Mouse (Mus musculus): Measurements from ENCODE around the gene Hoxb3. TPM values are rescaled to one million over a fixed set of nuclear protein-coding genes. Genes with fewer than 3 reads are reported as not detected.

Hoxb3 gene
- total and polyA plus RNA-seq, 3 experiments, result not detected

- Histone ChIP-seq H3K27me3 (ENCODE audit: control insufficient read depth in 1 of 2, insufficient read depth in 2 of 2, low read length in 2 of 2) (peaks cover 4 to 10% of the 10 kb centered on the region in 2 experiments), H3K27ac (ENCODE audit: control insufficient read depth, low read depth, low read length) (no peak overlapping the region), H3K4me3 (ENCODE audit: control insufficient read depth in 1 of 2, insufficient read depth in 1 of 2, low read depth in 2 of 2, low read length in 2 of 2) (no peak overlapping the region), H3K4me1 (ENCODE audit: control insufficient read depth in 1 of 2, insufficient read depth in 2 of 2, low read length in 2 of 2) (no peaks in the 10 kb centered on the region), H3K9ac (ENCODE audit: control insufficient read depth, low read depth, low read length, poor library complexity, severe bottlenecking) (no peak overlapping the region), H3K9me3 (replicated peaks; ENCODE audit: insufficient read depth, low read length) (no peaks in the 10 kb centered on the region), H3K36me3 (ENCODE audit: control insufficient read depth in 1 of 2, insufficient read depth in 2 of 2, low read length in 2 of 2) (no peaks in the 10 kb centered on the region), H3K79me2 (ENCODE audit: control insufficient read depth, insufficient read depth, low read length, poor library complexity) (no peaks in the 10 kb centered on the region)
- TF ChIP-seq UBTF (IDR thresholded peaks at IDR 0.05; ENCODE audit: borderline replicate concordance, insufficient read depth, low read depth, low read length) (no peak), MAFK (IDR thresholded peaks at IDR 0.05; ENCODE audit: borderline replicate concordance, low read depth, low read length) (no peak), POLR2AphosphoS2 (IDR thresholded peaks at IDR 0.05; ENCODE audit: low read length) (no peak), TCF12 (IDR thresholded peaks at IDR 0.05; ENCODE audit: low read depth, low read length) (no peak), RCOR1 (IDR thresholded peaks at IDR 0.05; ENCODE audit: low read depth, low read length) (no peak), POLR2AphosphoS5 (IDR thresholded peaks at IDR 0.05; ENCODE audit: borderline replicate concordance, low read depth, low read length) (no peak), ZKSCAN1 (IDR thresholded peaks at IDR 0.05; ENCODE audit: low read depth, low read length) (no peak), MAX (IDR thresholded peaks at IDR 0.05; ENCODE audit: low read length) (no peak), ZC3H11A (IDR thresholded peaks at IDR 0.05; ENCODE audit: low read depth, low read length) (no peak)
- DNase-seq (ENCODE audit: low read depth, low spot score), result no peak
Measured at GRCm38 (mm10) chr11:96383381-96383780, 60.3 kb downstream of the Hoxb3 start.

GRCm38 (mm10) chr11:96387635-96388034 is 64.5 kb downstream of the Hoxb3 start:
- Histone ChIP-seq H3K36me3 (ENCODE audit: control insufficient read depth in 1 of 2, insufficient read depth in 2 of 2, low read length in 2 of 2) (no peaks in the 10 kb centered on the region), H3K4me3 (ENCODE audit: control insufficient read depth in 1 of 2, insufficient read depth in 1 of 2, low read depth in 2 of 2, low read length in 2 of 2) (no peak overlapping the region), H3K9me3 (replicated peaks; ENCODE audit: insufficient read depth, low read length) (no peaks in the 10 kb centered on the region), H3K79me2 (ENCODE audit: control insufficient read depth, insufficient read depth, low read length, poor library complexity) (no peaks in the 10 kb centered on the region), H3K27ac (ENCODE audit: control insufficient read depth, low read depth, low read length) (no peak overlapping the region), H3K4me1 (ENCODE audit: control insufficient read depth in 1 of 2, insufficient read depth in 2 of 2, low read length in 2 of 2) (no peaks in the 10 kb centered on the region), H3K27me3 (ENCODE audit: control insufficient read depth in 1 of 2, insufficient read depth in 2 of 2, low read length in 2 of 2) (peaks cover 2 to 15% of the 10 kb centered on the region in 2 experiments), H3K9ac (ENCODE audit: control insufficient read depth, low read depth, low read length, poor library complexity, severe bottlenecking) (no peak overlapping the region)
- TF ChIP-seq MEF2A (IDR thresholded peaks at IDR 0.05; ENCODE audit: extremely low read depth, insufficient replicate concordance, low read depth, low read length, poor library complexity, severe bottlenecking), result no peak
- TF ChIP-seq ZKSCAN1 (IDR thresholded peaks at IDR 0.05; ENCODE audit: low read depth, low read length), result no peak
- no peak for TF ChIP-seq SMC3 (IDR thresholded peaks at IDR 0.05; ENCODE audit: low read depth, low read length)
- TF ChIP-seq SIN3A (IDR thresholded peaks at IDR 0.05; ENCODE audit: low read length), result no peak
- no peak for TF ChIP-seq UBTF (IDR thresholded peaks at IDR 0.05; ENCODE audit: borderline replicate concordance, insufficient read depth, low read depth, low read length)
- no peak for TF ChIP-seq GATA1 (IDR thresholded peaks at IDR 0.05; ENCODE audit: low read depth, low read length)
- no peak for TF ChIP-seq TBP (IDR thresholded peaks at IDR 0.05; ENCODE audit: low read depth, low read length)
- TF ChIP-seq E2F4 (IDR thresholded peaks at IDR 0.05; ENCODE audit: borderline replicate concordance, low read depth, low read length), result no peak
- TF ChIP-seq ETS1 (IDR thresholded peaks at IDR 0.05; ENCODE audit: low read depth, low read length), result no peak
- no peak for TF ChIP-seq USF1 (IDR thresholded peaks at IDR 0.05; ENCODE audit: low read depth, low read length)
- TF ChIP-seq ZMIZ1 (IDR thresholded peaks at IDR 0.05; ENCODE audit: low read depth, low read length), result no peak
- no peak for TF ChIP-seq TCF12 (IDR thresholded peaks at IDR 0.05; ENCODE audit: low read depth, low read length)
- no peak for TF ChIP-seq POLR2AphosphoS5 (IDR thresholded peaks at IDR 0.05; ENCODE audit: borderline replicate concordance, low read depth, low read length)
- TF ChIP-seq RAD21 (IDR thresholded peaks at IDR 0.05; ENCODE audit: low read depth, low read length), result no peak
- no peak for DNase-seq (ENCODE audit: low read depth, low spot score)
